Mouse (Mus musculus): ENCODE data around the gene Phf7. TPM values are rescaled to one million over a fixed set of nuclear protein-coding genes. Genes with fewer than 3 reads are reported as not detected.
A peak's percentile ranks its signal among the peaks of the same experiment; 100 is the strongest.

Gene Phf7
- polyA plus RNA-seq, 1 experiment from 2014 or later = 8.6 TPM

- ATAC-seq = peak; percentile 78
- no peaks in the 10 kb centered on the region for H3K27me3 ChIP-seq (replicated peaks; ENCODE audit: control insufficient read depth, insufficient read depth, low read length)
- no peaks in the 10 kb centered on the region for H3K36me3 ChIP-seq (ENCODE audit: control insufficient read depth, insufficient read depth)
- peak within 1 kb of the TSS; percentile 48 for H3K4me2 ChIP-seq (replicated peaks; ENCODE audit: low read depth)
- no peaks in the 10 kb centered on the region for H3K9me3 ChIP-seq (ENCODE audit: control insufficient read depth)
- H3K9ac ChIP-seq (ENCODE audit: low read depth, low read length) = no peak within 1 kb of the TSS
- no peak within 1 kb of the TSS for H3K27ac ChIP-seq (ENCODE audit: low read depth, low read length)
- peak; percentile 90 for TF ChIP-seq CTCF (IDR thresholded peaks at IDR 0.05; ENCODE audit: low read depth)
- no peak within 1 kb of the TSS for H3K4me3 ChIP-seq (ENCODE audit: low read depth, low read length)
- 8% methylated on average over 11 of the region's 11 CpGs for WGBS
- no peaks in the 10 kb centered on the region for H3K4me1 ChIP-seq (replicated peaks; ENCODE audit: control insufficient read depth, insufficient read depth, low read length)
Measured at GRCm38 (mm10) chr14:31217666-31218065, 33.5 kb downstream of the Phf7 start, which contains the start of gene Sema3g. Gene Sema3g (plus strand): TSS chr14:31217860.

- H3K4me3 ChIP-seq (ENCODE audit: low read depth, low read length) = no peak within 1 kb of the TSS
- WGBS = 80% methylated on average over 2 of the region's 2 CpGs
- H3K27ac ChIP-seq (ENCODE audit: low read depth, low read length) = no peak within 1 kb of the TSS
Measured at GRCm38 (mm10) chr14:31216846-31217245, 34.3 kb downstream of the Phf7 start, which contains the start of gene Nisch. Gene Nisch (minus strand): TSS chr14:31216946.

GRCm38 (mm10) chr14:31215157-31216002 lies 35.7 kb downstream of the Phf7 start:
- H3K27ac ChIP-seq (ENCODE audit: low read depth, low read length) = no peak overlapping the region
- peak; percentile 96 for TF ChIP-seq CTCF (IDR thresholded peaks at IDR 0.05; ENCODE audit: low read depth)
- H3K4me1 ChIP-seq (replicated peaks; ENCODE audit: control insufficient read depth, insufficient read depth, low read length) = no peaks in the 10 kb centered on the region

More at GRCm38 (mm10) chr14:31216846-31217245, 34.3 kb downstream of the Phf7 start, which contains the start of gene Nisch:
- Histone ChIP-seq H3K9me3 (ENCODE audit: control insufficient read depth) (no peaks in the 10 kb centered on the region), H3K4me2 (replicated peaks; ENCODE audit: low read depth) (peak within 1 kb of the TSS; percentile 48), H3K4me1 (replicated peaks; ENCODE audit: control insufficient read depth, insufficient read depth, low read length) (no peaks in the 10 kb centered on the region), H3K36me3 (ENCODE audit: control insufficient read depth, insufficient read depth) (no peaks in the 10 kb centered on the region), H3K9ac (ENCODE audit: low read depth, low read length) (no peak within 1 kb of the TSS), H3K27me3 (replicated peaks; ENCODE audit: control insufficient read depth, insufficient read depth, low read length) (no peaks in the 10 kb centered on the region)
- TF ChIP-seq CTCF (IDR thresholded peaks at IDR 0.05; ENCODE audit: low read depth) = no peak
- no peak for ATAC-seq

GRCm38 (mm10) chr14:31214684-31215083 lies 36.4 kb downstream of the Phf7 start:
- Histone ChIP-seq H3K4me1 (replicated peaks; ENCODE audit: control insufficient read depth, insufficient read depth, low read length) (no peaks in the 10 kb centered on the region), H3K4me3 (ENCODE audit: low read depth, low read length) (no peak overlapping the region), H3K27ac (ENCODE audit: low read depth, low read length) (no peak overlapping the region), H3K9ac (ENCODE audit: low read depth, low read length) (no peak overlapping the region), H3K27me3 (replicated peaks; ENCODE audit: control insufficient read depth, insufficient read depth, low read length) (no peaks in the 10 kb centered on the region), H3K9me3 (ENCODE audit: control insufficient read depth) (no peaks in the 10 kb centered on the region), H3K36me3 (ENCODE audit: control insufficient read depth, insufficient read depth) (no peaks in the 10 kb centered on the region), H3K4me2 (replicated peaks; ENCODE audit: low read depth) (no peak overlapping the region)
- TF ChIP-seq CTCF (IDR thresholded peaks at IDR 0.05; ENCODE audit: low read depth) = no peak
- ATAC-seq = no peak
- 85% methylated on average over 3 of the region's 3 CpGs for WGBS

More at GRCm38 (mm10) chr14:31215157-31216002, 35.7 kb downstream of the Phf7 start:
- H3K4me3 ChIP-seq (ENCODE audit: low read depth, low read length) = no peak overlapping the region
- no peak overlapping the region for H3K4me2 ChIP-seq (replicated peaks; ENCODE audit: low read depth)
- H3K36me3 ChIP-seq (ENCODE audit: control insufficient read depth, insufficient read depth) = no peaks in the 10 kb centered on the region
- no peaks in the 10 kb centered on the region for H3K27me3 ChIP-seq (replicated peaks; ENCODE audit: control insufficient read depth, insufficient read depth, low read length)
- H3K9me3 ChIP-seq (ENCODE audit: control insufficient read depth) = no peaks in the 10 kb centered on the region
- WGBS = 30% methylated on average over 15 of the region's 15 CpGs
- no peak overlapping the region for H3K9ac ChIP-seq (ENCODE audit: low read depth, low read length)
- peak; percentile 48; the same call in 1 of the 2 replicates for ATAC-seq

- H3K9ac ChIP-seq (ENCODE audit: low read depth, low read length) = no peak overlapping the region
- 72% methylated on average over 8 of the region's 8 CpGs for WGBS
Measured at GRCm38 (mm10) chr14:31213868-31214267, 37.2 kb downstream of the Phf7 start.

GRCm38 (mm10) chr14:31212499-31212898 lies 38.6 kb downstream of the Phf7 start:
- Histone ChIP-seq H3K4me2 (replicated peaks; ENCODE audit: low read depth) (no peak overlapping the region), H3K27me3 (replicated peaks; ENCODE audit: control insufficient read depth, insufficient read depth, low read length) (no peaks in the 10 kb centered on the region), H3K27ac (ENCODE audit: low read depth, low read length) (no peak overlapping the region), H3K36me3 (ENCODE audit: control insufficient read depth, insufficient read depth) (no peaks in the 10 kb centered on the region), H3K9ac (ENCODE audit: low read depth, low read length) (no peak overlapping the region), H3K9me3 (ENCODE audit: control insufficient read depth) (no peaks in the 10 kb centered on the region), H3K4me1 (replicated peaks; ENCODE audit: control insufficient read depth, insufficient read depth, low read length) (no peaks in the 10 kb centered on the region), H3K4me3 (ENCODE audit: low read depth, low read length) (no peak overlapping the region)
- ATAC-seq = no peak
- TF ChIP-seq CTCF (IDR thresholded peaks at IDR 0.05; ENCODE audit: low read depth) = no peak
- WGBS = 42% methylated on average over 3 of the region's 3 CpGs

More at GRCm38 (mm10) chr14:31213868-31214267, 37.2 kb downstream of the Phf7 start:
- Histone ChIP-seq H3K4me3 (ENCODE audit: low read depth, low read length) (no peak overlapping the region), H3K4me2 (replicated peaks; ENCODE audit: low read depth) (no peak overlapping the region), H3K27me3 (replicated peaks; ENCODE audit: control insufficient read depth, insufficient read depth, low read length) (no peaks in the 10 kb centered on the region), H3K27ac (ENCODE audit: low read depth, low read length) (no peak overlapping the region), H3K9me3 (ENCODE audit: control insufficient read depth) (no peaks in the 10 kb centered on the region), H3K36me3 (ENCODE audit: control insufficient read depth, insufficient read depth) (no peaks in the 10 kb centered on the region), H3K4me1 (replicated peaks; ENCODE audit: control insufficient read depth, insufficient read depth, low read length) (no peaks in the 10 kb centered on the region)
- no peak for ATAC-seq
- no peak for TF ChIP-seq CTCF (IDR thresholded peaks at IDR 0.05; ENCODE audit: low read depth)

Measured in intestine, postnatal 0 days (tissue).